Mouse (Mus musculus): ENCODE measurements around the gene Rps19bp1.

Rps19bp1 gene

GRCm38 (mm10) chr15:80256656-80257601 lies 7.2 kb downstream of the Rps19bp1 start:
- no peak for DNase-seq (ENCODE audit: low spot score in 2 of 2)

GRCm38 (mm10) chr15:80256242-80256641 lies 7.9 kb downstream of the Rps19bp1 start:
- DNase-seq (ENCODE audit: low spot score in 2 of 2) = no peak

- peak in 1 of 2 experiments; percentile 55 for DNase-seq (ENCODE audit: low spot score in 2 of 2)
Observed at GRCm38 (mm10) chr15:80255646-80256121, 8.4 kb downstream of the Rps19bp1 start.

GRCm38 (mm10) chr15:80254847-80255645 lies 9.1 kb downstream of the Rps19bp1 start, which contains the start of gene Atf4:
Gene Atf4 (plus strand): TSS chr15:80255184.
- DNase-seq (ENCODE audit: low spot score in 2 of 2) = peak; percentile 99

DNA sequence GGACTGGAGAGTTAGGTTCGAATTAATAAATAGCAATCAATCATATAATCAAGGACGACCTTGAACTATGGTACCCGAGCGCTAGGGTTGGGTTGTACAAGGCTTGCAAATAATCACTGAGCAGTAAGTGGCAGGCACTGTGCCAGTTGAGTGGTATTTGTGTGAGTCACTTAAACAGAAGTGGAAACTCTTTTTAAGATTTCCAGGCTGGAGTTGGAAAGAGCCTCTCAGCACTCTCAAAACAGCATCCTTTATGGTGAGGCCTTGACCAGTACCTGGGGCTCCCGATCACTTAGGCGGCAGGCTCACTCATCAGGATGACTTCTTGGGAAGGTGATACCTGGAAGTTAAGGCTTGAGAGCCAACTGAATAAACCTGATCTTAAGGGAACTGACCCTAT lies 9.9 kb downstream of the Rps19bp1 start:
- no peak for DNase-seq (ENCODE audit: low spot score in 2 of 2)

- DNase-seq (ENCODE audit: low spot score in 2 of 2) = no peak
Observed at GRCm38 (mm10) chr15:80253530-80253929, 10.6 kb downstream of the Rps19bp1 start.

DNA sequence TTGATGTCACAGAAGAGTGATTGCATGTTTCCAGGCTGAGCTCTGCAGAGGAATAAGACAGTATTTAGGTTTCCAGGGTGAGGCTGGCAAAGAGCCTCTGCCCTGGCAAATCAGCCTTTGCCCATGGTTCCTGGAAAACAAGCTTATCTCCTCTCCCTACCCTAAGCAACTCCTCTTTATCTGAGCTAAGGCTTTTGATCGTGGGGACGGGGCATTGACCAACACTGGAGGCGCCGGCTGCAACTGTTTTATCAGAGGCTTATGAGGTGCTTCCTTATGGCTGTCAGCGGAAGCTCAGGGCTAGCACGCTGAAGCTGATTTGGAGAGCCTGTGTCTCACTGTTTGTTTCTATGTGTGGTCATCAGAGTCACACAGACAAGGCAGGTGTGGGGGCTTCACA lies 13.5 kb downstream of the Rps19bp1 start:
- no peak for DNase-seq (ENCODE audit: low spot score in 2 of 2)

DNA sequence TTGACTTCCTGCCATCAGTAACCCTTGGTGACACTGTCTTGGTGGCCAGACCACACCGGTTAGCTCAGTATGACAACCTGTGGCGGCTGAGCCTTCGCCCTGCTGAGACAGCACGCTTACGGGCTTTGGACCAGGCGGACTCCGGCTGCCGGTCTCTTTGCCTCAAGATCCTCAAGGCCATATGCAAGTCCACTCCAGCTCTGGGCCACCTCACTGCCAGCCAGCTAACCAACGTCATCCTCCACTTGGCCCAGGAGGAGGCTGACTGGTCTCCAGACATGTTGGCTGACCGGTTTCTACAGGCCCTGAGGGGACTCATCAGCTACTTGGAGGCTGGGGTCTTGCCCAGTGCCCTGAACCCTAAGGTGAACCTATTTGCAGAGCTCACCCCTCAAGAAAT lies 14.4 kb downstream of the Rps19bp1 start:
- no peak for DNase-seq (ENCODE audit: low spot score in 2 of 2)

DNA sequence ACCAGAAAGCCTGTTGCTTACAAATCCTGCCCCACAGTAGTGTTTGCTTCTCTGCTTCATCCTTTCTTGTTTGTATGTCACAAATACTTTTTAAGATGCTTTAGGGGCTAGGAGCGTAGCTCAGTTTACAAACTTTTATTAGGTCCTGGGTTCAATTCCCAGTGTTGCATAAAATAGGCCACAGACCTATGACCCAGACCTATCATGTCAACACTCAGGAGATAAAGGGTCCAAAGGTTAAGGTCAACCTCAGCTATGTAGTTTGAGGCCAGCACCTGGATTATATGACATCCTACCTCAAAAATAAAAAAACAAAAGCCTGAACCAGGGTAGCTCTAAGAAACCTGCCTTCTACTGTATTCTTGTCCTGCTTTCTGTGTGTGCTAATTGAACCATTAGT lies 15.5 kb downstream of the Rps19bp1 start:
- DNase-seq (ENCODE audit: low spot score in 2 of 2) = no peak

GRCm38 (mm10) chr15:80248135-80248534 lies 16.0 kb downstream of the Rps19bp1 start:
- no peak for DNase-seq (ENCODE audit: low spot score in 2 of 2)

GRCm38 (mm10) chr15:80235535-80235934 lies 28.6 kb downstream of the Rps19bp1 start, which contains the start of gene AC140267.1:
Gene AC140267.1 (plus strand): TSS chr15:80235835.
- DNase-seq (ENCODE audit: low spot score in 2 of 2) = no peak

GRCm38 (mm10) chr15:80233733-80234509 lies 30.2 kb downstream of the Rps19bp1 start, which contains the start of gene Mief1:
Gene Mief1 (plus strand): TSS chr15:80234018.
- peak; percentile 97 to 98 for DNase-seq (ENCODE audit: low spot score in 2 of 2)

DNA sequence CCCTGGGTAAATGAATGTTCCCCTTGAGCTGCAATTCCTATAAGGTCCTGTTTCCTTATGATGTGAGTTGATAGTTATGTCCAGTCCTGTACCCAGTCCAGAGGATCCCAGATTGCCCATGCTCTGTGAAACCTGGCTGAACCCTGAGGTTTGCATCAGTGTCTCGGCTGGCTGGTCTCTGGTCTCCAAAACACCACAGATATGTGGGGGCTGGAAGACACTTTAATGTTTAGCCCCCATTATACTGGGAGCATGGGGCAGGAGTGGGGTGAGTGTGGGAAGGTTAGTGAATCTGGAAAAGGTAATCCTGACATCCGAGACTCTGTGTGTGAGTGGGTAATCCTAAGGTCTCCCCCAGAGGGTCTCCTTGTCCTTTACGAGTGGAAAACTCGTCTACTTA lies 31.1 kb downstream of the Rps19bp1 start:
- DNase-seq (ENCODE audit: low spot score in 2 of 2) = no peak

GRCm38 (mm10) chr15:80232331-80232730 lies 31.8 kb downstream of the Rps19bp1 start:
- no peak for DNase-seq (ENCODE audit: low spot score in 2 of 2)

DNA sequence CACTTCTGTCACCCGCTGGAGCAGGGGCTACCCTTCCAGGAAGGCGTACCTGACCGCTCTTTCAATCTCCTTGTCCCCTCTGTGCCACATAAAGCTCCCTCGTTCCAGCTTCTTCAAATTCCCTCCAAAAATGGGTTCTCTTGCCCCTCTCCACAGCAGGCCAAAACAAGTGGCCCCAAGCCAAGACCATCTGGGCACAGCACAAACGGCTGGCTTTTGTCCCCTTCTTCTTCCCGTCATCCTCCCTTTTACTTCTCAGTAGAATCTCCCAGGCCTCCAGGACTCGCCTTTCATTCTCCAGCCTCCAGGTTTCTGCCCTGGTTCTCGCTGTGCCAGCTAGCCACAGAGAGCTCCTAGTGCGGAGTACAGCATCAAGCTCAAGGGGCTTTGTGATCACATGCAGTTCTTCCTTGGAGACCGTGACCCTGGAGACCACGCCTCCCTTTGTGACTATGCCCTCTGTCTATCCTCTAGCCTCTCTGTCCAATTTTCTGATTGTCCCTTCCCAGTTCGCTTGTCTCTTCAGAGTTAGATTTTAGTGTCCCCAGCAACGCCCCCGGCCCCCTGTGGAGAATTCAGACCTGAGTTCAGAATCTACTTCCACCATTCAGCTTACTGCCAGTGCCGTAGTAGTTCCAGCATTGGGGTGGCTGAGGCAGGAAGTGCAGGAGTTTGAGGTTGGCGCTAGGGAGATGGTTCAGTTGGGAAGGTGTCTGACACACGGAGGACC lies 35.9 kb downstream of the Rps19bp1 start:
- DNase-seq (ENCODE audit: low spot score in 2 of 2) = no peak

GRCm38 (mm10) chr15:80225796-80226195 lies 38.3 kb downstream of the Rps19bp1 start:
- no peak for DNase-seq (ENCODE audit: low spot score in 2 of 2)

DNA sequence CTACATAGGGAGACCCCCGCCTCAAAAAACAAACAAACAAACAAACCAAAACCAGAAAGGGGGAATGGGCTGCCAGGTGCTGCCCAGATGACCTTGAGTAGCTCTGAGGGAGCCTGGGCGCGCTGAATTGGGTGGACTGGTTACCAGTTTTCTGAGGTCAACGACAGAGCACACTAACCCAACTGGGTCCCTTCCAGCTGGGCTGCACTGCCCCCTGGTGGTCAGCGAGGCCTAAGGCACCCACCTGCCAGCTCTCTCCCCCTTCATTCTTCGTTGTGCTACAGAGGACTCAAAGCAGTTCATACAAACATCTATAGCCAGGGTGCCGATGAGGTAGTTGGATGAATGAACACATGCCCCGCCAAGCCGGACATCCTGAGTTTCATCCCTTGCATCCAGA lies 38.9 kb downstream of the Rps19bp1 start:
- no peak for DNase-seq (ENCODE audit: low spot score in 2 of 2)

GRCm38 (mm10) chr15:80223751-80224150 lies 40.4 kb downstream of the Rps19bp1 start:
- DNase-seq (ENCODE audit: low spot score in 2 of 2) = no peak

- DNase-seq (ENCODE audit: low spot score in 2 of 2) = no peak
Observed at GRCm38 (mm10) chr15:80221031-80221430, 43.1 kb downstream of the Rps19bp1 start.
